Mouse (Mus musculus) bone marrow macrophage, adult 2 months (primary cell): ENCODE measurements at regions not wholly inside any gene's neighbourhood (a gene's known extent, or its start where the extent isn't known, plus 50 kb on each side); places are given as distances from the start of the nearest gene placed in this dataset.
A peak's percentile ranks its signal among the peaks of the same experiment; 100 is the strongest.

Experiments
- H3K27ac ChIP-seq: 2 replicates; pipeline ENCODE4 v1.5.1; 2012; ENCODE audit warnings: low read depth, low read length; ENCODE audit not compliant: insufficient read depth
- H3K4me1 ChIP-seq: 2 replicates; pipeline ENCODE4 v1.6.1; 2012; ENCODE audit warnings: low read length; ENCODE audit not compliant: control insufficient read depth, insufficient read depth
- H3K4me3 ChIP-seq: 2 replicates; pipeline ENCODE4 v1.5.1; 2012; ENCODE audit warnings: mild to moderate bottlenecking, low read length, moderate library complexity; ENCODE audit not compliant: insufficient read depth
- CTCF ChIP-seq: IDR thresholded peaks from 2 replicates; pipeline ENCODE4 v1.5.1; 2012; ENCODE audit warnings: low read depth, mild to moderate bottlenecking, low read length, moderate library complexity
- POLR2A ChIP-seq: IDR thresholded peaks from 2 replicates; pipeline ENCODE4 v1.6.1; 2012; ENCODE audit warnings: mild to moderate bottlenecking, low read depth, low read length, borderline replicate concordance

- Histone ChIP-seq H3K4me3 (no peak overlapping the region), H3K4me1 (peaks cover 11% of the 10 kb centered on the region), H3K27ac (no peak overlapping the region)
- no peak for TF ChIP-seq CTCF
- TF ChIP-seq POLR2A, result no peak
Measured at GRCm38 (mm10) chr10:117436308-117436874, 56.6 kb upstream of the Cpsf6 start.

- Histone ChIP-seq H3K4me1 (peaks cover 11% of the 10 kb centered on the region), H3K4me3 (peak overlapping the region; percentile 32), H3K27ac (no peak overlapping the region)
- TF ChIP-seq CTCF (peak; percentile 4; the same call in 1 of the 2 replicates), POLR2A (no peak)
Measured at GRCm38 (mm10) chr10:117435734-117436121, 55.9 kb upstream of the Cpsf6 start.

- Histone ChIP-seq H3K4me3 (peak overlapping the region; percentile 32), H3K27ac (peak overlapping the region; percentile 36), H3K4me1 (peaks cover 11% of the 10 kb centered on the region)
- TF ChIP-seq CTCF (peak; percentile 27; the same call in 1 of the 2 replicates), POLR2A (0 out of 2 replicates have a peak, but pooled peaks have one; percentile 26)
Measured at GRCm38 (mm10) chr10:117434871-117435733, 55.3 kb upstream of the Cpsf6 start.

GRCm38 (mm10) chr10:117434293-117434842 is 54.6 kb upstream of the Cpsf6 start:
- no peak for TF ChIP-seq CTCF
- no peak overlapping the region for H3K27ac ChIP-seq
- peaks cover 11% of the 10 kb centered on the region for H3K4me1 ChIP-seq
- H3K4me3 ChIP-seq, result no peak overlapping the region

- Histone ChIP-seq H3K27ac (no peak overlapping the region), H3K4me3 (no peak overlapping the region), H3K4me1 (peaks cover 11% of the 10 kb centered on the region)
- TF ChIP-seq POLR2A (no peak), CTCF (no peak)
Measured at GRCm38 (mm10) chr10:117433547-117434292, 53.9 kb upstream of the Cpsf6 start.

- TF ChIP-seq POLR2A (no peak), CTCF (no peak)
- peaks cover 11% of the 10 kb centered on the region for H3K4me1 ChIP-seq
- H3K4me3 ChIP-seq, result no peak overlapping the region
- no peak overlapping the region for H3K27ac ChIP-seq
Measured at GRCm38 (mm10) chr10:117432871-117433546, 53.2 kb upstream of the Cpsf6 start.

GRCm38 (mm10) chr10:117432415-117432814 is 52.6 kb upstream of the Cpsf6 start:
- no peak overlapping the region for H3K4me3 ChIP-seq
- peak; percentile 69 for TF ChIP-seq CTCF
- no peak for TF ChIP-seq POLR2A
- H3K4me1 ChIP-seq, result peaks cover 11% of the 10 kb centered on the region
- no peak overlapping the region for H3K27ac ChIP-seq

GRCm38 (mm10) chr10:117431850-117432249 is 52.0 kb upstream of the Cpsf6 start:
- Histone ChIP-seq H3K4me3 (no peak overlapping the region), H3K27ac (no peak overlapping the region), H3K4me1 (peaks cover 8% of the 10 kb centered on the region)
- TF ChIP-seq POLR2A (no peak), CTCF (no peak)

- Histone ChIP-seq H3K4me3 (no peak overlapping the region), H3K4me1 (peaks cover 8% of the 10 kb centered on the region), H3K27ac (no peak overlapping the region)
- TF ChIP-seq POLR2A (no peak), CTCF (no peak)
Measured at GRCm38 (mm10) chr10:117431086-117431619, 51.3 kb upstream of the Cpsf6 start.
